Mouse (Mus musculus) liver, postnatal 0 days (tissue): ENCODE data around the gene Spdef.

ENCODE experiments used
- CTCF ChIP-seq: sonication (generic); IDR thresholded peaks from 2 replicates; pipeline ENCODE4 v1.5.1; 2016; ENCODE audit warnings: antibody characterized with exemption, low read depth
- EP300 ChIP-seq: IDR thresholded peaks from 2 replicates; pipeline ENCODE4 v1.6.1; 2016; ENCODE audit warnings: antibody characterized with exemption, low read depth, mild to moderate bottlenecking

GRCm38 (mm10) chr17:27726527-27726926 lies 2.2 kb downstream of the Spdef start:
- TF ChIP-seq EP300 (no peak), CTCF (no peak)
